Mouse (Mus musculus): Measurements from ENCODE around the gene Arsk.

Gene Arsk

GRCm38 (mm10) chr13:76024588-76024987 lies 73.9 kb downstream of the Arsk start:
- in situ Hi-C loops (cut with MseI, MboI), result no loop called here

- in situ Hi-C loops (cut with MseI, MboI), result no loop called here
These were observed 76.7 kb downstream of the Arsk start for GRCm38 (mm10) chr13:76021782-76022181.

- in situ Hi-C loops (cut with MseI, MboI), result no loop called here
These were observed 79.5 kb downstream of the Arsk start for GRCm38 (mm10) chr13:76018844-76019400.

GRCm38 (mm10) chr13:76017974-76018843 lies 80.3 kb downstream of the Arsk start, which contains the start of gene Rfesd:
Rfesd (minus strand) TSS chr13:76018719.
- in situ Hi-C loops (cut with MseI, MboI), result no loop called here

GRCm38 (mm10) chr13:76017465-76017864 lies 81.0 kb downstream of the Arsk start:
- in situ Hi-C loops (cut with MseI, MboI), result no loop called here

GRCm38 (mm10) chr13:76014511-76014910 lies 83.9 kb downstream of the Arsk start:
- in situ Hi-C loops (cut with MseI, MboI), result no loop called here
